Mouse (Mus musculus) cerebellum, adult 18-20 months (tissue): Measurements from ENCODE around the gene Akap13.

ENCODE experiments used
- DNase-seq, 2 experiments: peaks; one replicate each; pipeline ENCODE4 v3.0.0; 2021

Gene Akap13

DNA sequence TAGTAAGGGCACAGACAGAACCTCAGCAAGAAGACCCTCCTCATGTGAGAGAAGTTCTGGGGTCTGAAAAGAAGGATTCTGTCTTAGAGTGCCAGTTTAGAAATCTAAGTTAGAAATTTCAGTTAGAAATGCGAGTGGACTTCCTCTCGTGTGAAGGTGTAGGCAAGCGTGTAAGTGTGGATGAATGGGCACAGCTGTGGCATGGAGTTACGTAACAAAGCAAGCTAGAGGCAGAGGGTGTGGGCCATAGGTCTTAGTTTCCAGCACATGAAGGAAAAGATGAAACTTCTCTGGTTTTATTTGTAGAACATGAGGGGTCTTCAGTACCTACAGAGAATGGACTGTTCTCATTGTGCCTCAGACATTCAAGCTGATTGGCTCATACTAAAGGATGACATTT lies 112.9 kb downstream of the Akap13 start:
- no peak for DNase-seq

GRCm38 (mm10) chr7:75568883-75569282 lies 113.5 kb downstream of the Akap13 start:
- no peak for DNase-seq

DNA sequence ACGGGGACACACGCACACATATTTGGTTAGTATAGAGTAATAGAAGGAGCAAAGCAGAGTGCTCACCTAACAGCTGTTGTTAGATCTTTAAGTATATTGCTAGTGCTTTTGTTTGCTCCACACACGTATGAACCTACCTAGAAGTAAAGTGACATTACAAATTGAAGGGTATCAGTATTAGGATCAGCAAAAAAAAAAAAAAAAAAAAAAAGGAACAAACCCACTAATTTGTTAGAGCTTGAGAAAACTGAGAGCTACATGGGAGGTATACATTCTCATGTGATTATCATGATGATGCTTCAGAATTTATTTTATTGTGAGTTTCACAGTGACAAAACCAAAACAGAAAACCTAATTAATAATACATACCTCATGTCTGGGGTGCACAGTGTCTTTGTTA lies 114.9 kb downstream of the Akap13 start:
- no peak for DNase-seq

- DNase-seq: no peak
Observed at GRCm38 (mm10) chr7:75571078-75571477, 115.7 kb downstream of the Akap13 start.

- DNase-seq: no peak
Observed at GRCm38 (mm10) chr7:75572127-75572526, 116.8 kb downstream of the Akap13 start.

DNA sequence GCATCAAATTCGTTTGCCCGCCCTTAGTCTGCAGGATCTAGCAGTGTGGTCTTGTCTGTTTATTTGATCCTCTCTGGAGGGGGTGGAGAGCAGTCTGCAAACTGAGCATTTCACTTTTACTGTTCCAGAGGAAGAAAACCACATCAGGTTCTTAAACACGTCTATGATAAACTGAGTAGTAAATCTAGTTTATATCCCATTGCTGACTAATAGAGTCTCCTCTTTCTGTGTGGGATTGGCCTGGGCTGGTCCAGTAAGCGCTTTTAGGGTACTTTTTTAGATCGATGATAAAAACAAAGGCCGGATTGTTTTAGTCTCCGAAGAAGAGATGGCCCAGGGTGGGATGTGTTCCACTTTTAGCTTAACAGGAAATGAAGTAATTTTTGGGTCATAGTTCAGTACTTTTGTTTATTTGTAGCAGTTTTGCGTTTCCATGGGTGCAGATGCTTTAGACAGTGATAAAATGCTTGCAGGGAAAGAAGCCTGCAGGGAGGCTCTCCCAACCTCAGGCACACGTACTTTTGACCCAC lies 119.9 kb downstream of the Akap13 start:
- no peak for DNase-seq

GRCm38 (mm10) chr7:75575800-75576585 lies 120.7 kb downstream of the Akap13 start:
- no peak for DNase-seq

- no peak for DNase-seq
Observed at GRCm38 (mm10) chr7:75576851-75577250, 121.5 kb downstream of the Akap13 start.

DNA sequence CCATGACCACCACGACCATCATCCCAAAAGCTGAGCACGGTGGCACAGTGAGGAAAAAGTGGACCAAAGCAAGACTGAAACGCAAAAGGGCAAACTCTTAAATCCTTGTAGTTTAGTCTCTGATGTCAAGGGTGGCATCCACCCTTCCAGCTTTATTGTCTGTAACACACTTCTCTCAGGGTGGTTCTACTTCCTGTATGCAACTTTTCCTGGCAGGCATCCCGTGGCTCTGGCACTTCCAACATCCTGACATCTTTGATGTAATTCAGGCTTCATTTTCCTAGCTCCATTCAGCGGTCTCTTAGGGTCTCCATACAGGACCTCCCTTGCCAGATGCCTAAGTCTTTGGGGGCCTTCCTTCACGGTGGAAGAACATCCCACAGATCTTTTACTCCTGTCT lies 122.0 kb downstream of the Akap13 start:
- DNase-seq: no peak

DNA sequence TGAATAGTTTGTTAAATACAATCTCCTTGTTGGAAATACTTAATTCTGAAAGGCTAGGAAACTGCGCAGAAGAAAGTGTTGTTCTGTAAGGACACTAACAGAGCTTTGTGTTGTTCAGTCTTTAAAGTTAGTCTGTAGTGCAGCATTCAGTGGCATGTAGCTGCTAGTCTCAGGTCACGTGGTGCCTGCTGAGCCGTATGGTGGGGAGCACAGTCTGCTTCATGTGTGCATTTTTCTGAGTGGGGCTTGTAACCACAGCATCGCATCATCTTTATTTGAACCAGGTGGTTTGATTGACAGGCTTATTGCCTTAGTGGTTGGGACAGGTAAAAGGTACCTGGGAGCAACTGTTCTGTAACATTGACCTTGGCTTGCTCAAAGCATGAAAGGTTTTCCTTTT lies 123.3 kb downstream of the Akap13 start:
- DNase-seq: no peak

GRCm38 (mm10) chr7:75582091-75582490 lies 126.8 kb downstream of the Akap13 start:
- no peak for DNase-seq

GRCm38 (mm10) chr7:75584100-75584499 lies 128.8 kb downstream of the Akap13 start:
- no peak for DNase-seq

DNA sequence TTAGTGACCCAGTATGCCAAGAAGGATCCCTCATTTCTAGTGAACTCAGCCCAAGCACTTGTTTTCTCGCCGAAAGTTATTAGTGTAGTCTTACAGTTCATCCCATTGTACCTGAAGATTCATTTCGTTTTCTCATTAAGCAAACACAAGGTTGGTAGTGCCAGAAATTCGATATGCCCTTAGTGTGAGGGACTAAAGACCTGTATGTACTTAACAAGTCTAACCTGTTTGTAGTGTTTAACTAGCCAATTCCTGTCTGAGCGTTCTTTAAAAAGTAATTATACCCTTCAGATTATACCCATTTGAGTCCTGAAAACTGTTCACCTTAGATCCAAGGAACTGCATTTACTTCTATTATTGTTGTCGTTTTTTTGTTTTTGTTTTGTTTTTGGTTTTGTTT lies 130.1 kb downstream of the Akap13 start:
- DNase-seq: no peak

GRCm38 (mm10) chr7:75586113-75586512 lies 130.8 kb downstream of the Akap13 start:
- DNase-seq: no peak

DNA sequence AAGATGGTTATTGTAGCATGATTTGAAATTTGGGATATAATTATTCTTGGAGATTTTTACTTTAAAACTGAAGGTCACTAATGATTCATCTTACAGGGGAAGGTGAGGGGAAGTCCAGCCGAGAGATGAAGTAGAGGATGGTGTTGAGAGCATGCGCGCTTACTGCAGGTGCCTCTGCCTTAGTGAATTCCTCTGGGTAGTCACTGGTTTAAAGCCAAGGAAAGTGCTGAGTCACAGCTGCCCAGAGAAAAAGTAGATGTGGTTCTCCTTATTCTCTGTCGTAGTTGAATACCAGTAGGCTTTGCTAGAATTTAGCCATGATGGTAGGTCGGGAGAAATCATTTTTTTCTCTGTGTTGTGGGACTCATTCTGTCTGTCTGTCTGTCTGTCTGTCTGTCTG lies 132.4 kb downstream of the Akap13 start:
- no peak for DNase-seq

GRCm38 (mm10) chr7:75589304-75589973 lies 134.1 kb downstream of the Akap13 start:
- no peak for DNase-seq

DNA sequence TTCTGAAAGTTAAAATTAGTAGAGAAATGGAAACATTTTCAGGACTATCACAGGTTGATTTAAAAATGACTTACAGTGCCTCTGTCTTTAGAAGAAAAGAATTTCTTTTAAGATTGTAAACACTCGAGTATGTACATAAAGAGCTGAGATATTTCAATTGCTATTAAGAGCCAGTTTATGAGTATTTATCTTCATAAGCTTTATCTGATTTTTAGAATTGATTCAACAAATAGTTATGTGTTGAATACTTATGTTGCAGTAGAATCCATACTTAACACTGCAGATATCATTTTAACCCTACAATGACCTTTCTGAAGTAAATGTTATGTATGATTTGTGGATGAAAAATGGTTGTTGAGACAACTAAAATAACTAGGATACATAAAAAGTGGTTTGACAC lies 136.6 kb downstream of the Akap13 start:
- no peak for DNase-seq

- DNase-seq: no peak
Observed at GRCm38 (mm10) chr7:75594801-75595200, 139.5 kb downstream of the Akap13 start.

DNA sequence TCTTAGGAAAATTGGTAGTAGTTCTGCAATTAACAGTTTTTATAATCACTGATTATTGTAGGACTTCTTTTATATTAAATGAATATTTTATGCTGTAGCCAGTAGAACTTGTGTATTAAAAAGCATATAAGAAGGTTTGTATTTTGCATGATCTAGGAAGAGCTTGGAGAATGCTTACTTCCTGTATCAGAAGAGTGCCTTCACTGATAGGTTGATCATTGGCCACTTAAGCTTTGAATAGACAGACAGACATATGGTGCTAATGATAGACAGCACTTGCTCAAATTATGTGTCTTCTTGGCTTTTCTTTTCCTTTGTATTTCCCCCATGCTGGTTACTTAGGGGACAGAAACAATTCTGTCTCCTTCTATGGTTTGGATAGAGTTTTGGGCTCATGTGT lies 139.9 kb downstream of the Akap13 start:
- DNase-seq: no peak

DNA sequence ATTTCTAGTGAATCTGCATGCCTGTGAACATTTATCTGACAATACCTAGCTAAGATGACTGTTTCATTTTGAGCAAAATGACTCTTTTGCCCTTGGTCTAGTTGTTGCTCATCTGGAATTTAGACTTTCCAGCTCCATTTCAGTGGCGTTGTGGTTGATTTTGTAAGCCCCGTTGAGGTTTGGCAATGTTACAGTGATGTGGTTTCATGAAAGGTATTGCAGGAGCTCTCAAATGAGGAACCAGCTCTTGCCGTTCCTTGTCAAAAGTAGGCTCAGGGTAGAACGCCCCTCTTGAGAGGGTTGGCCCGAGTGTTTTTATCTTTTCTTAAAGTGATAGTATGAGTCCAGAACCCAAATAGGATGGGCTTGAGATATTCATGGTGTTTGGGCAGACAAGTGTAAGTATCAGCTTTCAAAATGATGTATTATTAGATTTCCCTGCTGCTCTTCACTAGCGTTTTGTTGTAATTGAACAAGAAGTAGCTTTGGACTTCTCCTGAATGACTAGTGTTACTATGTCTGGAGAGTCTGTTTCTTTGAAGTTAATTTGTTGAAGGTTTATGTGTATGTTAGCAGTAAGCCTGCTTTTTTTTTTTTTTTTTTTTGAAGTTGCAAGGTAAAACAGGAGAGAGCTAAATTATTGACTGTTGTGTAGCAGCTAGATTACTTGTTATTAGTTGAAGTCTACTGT lies 140.9 kb downstream of the Akap13 start:
- DNase-seq: no peak

DNA sequence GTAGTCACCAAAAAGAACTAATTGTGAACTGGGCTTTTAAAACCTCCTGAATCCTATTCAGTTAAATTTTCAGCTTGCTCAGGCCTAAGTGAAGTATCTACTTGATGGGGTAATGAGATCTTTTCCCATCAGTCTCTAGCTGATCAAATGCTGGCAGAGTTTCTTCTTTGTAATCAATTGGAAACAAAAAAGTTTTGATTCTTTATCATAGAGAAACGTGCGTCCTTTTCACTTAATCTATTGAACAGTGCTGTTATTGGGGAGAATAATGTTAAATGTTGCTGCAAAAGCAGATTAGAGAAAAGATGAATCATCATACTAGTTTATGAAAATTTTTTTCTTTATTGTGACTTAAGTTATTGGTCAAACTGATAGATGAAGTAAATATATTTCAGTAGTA lies 142.5 kb downstream of the Akap13 start:
- no peak for DNase-seq

DNA sequence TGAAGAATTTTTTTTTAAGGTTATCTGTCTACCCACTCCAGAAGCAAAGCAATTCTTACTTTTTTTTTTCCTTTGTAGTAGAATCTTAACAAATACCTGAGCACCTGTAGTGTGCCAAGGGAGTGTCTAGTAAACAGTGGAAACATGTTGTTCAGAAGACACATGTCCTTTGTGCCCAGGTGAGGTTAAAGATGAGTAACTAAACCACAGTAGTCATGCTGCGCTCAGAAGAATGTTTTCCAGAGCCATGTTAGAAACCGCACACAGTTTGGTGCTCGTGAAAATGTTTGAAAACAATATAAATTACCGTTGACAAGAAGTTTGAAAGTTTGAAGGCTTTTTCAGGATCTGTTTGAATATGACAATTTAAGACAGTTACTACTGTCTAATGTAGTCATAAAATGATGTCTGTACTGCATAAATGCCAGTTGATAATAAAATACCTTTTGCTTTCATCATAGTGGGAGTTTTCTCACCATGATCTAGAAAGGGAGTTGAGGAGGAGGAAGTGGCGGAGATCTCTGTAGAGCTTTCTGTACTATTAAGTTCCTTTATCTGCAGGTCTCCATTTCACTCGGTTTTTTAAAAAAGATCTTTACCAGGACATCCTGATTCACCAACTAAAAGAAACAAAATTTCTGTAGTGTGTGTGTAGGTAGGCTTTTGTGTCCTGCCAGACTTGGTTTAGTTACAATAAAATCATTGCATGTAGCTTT lies 145.2 kb downstream of the Akap13 start:
- DNase-seq: no peak

DNA sequence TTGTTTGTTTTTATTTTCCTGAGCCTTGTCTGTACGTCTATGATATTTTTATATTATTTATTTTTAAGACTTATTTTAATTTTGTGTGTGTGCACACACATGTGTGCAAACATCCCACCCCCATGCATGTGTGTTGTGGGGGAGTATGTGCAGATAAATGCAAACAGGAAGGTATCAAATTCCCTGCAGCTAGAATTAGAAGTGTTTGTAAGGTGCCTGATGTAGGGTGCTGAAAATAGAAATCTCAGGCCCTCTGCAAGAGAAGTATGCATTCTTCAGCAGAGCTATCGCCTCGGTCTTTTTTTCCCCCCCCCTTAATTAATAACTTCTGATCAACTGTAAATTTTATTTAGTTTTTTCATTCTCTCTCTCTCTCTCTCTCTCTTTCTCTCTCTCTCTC lies 151.9 kb downstream of the Akap13 start:
- DNase-seq: no peak
